Mouse (Mus musculus): Measurements from ENCODE around the gene Mcm8.

Mcm8 gene

DNA sequence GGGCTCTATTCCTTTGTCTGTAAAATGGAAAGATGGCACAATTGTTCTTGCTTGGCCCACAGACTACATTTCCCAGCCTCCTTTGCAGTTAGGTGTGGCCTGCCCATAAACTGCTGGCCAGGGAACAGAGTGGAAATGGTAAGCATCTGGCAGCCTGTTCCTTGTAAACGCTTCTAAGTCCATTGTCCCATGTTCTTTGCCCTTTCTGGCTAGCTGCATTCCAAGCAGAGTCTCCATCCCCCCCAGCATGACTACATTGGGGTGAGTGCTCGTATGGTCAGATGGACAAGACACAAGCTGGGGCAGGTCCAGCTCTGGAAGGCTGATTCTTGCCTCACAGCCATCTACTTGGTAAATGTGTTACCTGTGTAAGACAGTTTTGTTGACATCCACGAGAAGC lies 55.7 kb downstream of the Mcm8 start:
- DNase-seq (ENCODE audit: inconsistent ontology term), result no peak

DNA sequence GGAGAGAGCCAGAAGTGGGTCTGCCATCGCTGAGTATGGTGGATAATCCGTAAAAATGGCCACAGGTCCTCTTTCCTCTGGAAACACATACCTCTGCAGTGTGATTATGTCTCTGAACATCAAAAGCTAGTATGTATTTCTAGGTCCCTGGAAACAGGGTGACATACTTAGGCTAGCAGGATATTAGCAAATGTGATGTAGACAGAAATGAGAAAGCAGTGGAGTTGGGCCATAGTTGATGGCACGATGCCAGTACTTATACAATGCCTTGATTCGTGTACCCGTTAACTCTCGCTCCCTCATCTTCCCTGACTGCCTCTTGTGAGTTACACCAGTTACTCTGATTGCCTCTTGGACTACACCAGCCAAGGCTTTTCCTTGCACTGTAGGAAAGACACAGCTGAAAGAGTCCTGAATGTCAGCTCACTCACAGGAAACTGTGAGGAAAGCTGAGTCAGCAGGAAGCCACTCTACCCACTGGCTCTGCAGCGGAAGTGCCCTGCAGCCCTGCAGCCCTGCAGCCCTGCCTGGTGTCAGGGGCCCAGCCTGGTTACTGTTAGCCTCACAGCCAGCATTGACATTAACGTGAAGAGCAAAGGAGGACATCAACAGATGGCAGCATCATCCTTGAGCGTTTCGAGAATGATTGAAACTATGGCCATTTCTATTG lies 57.9 kb downstream of the Mcm8 start:
- no peak for DNase-seq (ENCODE audit: inconsistent ontology term)

DNA sequence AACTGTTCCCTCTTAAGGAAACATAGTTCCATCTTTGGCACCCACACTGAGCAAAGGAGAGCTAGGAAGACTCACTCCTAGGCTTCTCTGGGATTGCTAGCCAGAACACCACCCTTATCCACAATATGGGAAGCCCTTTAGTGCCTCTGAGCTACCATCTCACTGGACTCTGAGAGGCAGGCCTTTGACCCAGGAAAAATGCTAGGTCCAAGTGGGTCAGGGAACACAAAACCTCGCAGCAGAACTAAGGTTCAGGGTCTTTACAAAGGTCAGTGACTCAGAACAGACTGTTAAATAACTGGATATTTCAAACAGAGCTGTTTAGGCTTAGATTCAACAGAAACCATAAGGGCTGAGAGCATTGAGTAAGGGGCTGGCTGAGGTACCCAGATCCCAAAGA lies 61.0 kb downstream of the Mcm8 start:
- DNase-seq (ENCODE audit: inconsistent ontology term), result no peak

DNA sequence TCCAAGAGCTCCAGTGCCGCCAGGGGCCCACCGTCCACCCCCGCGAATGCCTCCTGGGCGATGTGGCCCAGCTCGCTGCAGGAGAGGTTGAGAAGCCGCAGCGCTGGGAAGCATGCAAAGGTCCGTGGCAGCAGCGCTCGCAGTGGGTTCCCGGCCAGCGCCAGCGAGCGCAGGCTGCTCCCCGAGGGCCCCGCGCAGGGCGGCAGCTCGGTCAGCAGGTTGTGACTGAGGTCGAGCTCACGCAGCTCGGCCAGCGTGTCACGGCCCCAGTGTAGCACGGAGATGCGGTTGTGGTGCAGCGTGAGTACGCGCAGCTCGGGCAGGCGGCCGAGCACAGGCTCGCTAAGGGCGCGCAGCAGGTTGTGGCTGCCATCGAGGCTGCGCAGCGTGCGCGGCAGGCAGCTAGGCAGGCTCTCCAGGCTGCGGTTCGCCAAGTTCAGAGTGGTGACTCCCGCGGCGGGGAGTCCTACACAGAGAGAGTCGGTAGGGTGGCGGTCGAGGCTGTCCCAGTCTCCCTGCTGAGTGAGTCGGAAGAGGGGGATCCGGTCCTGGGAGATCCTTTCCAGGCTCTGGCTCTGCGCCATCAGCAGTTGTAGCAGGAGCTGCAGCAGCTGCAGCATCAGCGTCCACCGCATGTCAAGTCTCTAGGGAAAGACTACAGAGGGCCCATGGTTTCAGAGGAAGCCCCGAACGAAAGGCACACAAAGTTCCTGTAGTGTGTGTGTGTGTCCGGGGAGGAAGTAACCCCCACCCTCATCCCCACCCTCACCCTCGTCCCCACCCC lies 63.5 kb downstream of the Mcm8 start:
- peak; percentile 51 for DNase-seq (ENCODE audit: inconsistent ontology term)

DNA sequence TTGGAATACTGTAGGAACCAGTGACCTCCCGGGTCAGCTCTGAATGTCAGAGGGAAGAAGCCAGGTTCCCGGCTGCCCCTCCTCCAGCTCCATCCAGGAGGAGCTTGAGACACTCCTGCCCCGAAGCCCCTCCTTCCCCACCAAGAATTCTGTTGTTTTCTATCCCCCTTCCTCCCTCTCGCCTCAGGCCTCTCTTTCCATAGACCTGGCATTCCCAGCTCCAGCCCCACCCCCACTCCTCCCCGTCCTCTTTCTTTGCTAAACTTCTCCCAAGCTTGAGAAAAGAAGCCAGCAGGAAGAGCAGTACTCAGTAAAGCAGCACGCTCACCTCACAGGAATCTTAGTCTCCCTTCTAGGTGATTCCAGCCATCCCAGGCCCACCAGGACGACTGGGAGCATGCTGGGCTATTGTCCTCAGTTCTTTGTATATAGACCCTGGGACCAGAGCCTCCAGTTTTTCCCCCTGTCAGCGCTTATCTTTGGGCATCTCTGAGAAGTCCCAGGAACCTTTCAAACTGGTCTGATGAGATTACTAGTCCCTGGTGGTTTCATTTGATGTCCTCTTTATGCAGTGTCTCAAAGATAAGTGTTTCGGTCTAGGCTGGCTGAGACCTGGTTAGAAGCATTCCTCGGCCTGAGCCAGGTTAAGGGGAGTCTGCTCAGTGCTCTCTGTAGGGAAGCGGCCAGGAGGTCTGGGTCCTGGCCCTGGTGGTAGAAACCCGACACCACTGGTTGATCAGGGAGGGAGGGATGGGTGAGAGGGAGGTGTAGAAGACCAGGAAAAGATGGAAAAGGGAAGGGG lies 65.1 kb downstream of the Mcm8 start, which contains the start of gene Lrrn4:
Gene Lrrn4 (minus strand): TSS at position 48 of the 802 bp plus-strand sequence.
- DNase-seq (ENCODE audit: inconsistent ontology term), result no peak

DNA sequence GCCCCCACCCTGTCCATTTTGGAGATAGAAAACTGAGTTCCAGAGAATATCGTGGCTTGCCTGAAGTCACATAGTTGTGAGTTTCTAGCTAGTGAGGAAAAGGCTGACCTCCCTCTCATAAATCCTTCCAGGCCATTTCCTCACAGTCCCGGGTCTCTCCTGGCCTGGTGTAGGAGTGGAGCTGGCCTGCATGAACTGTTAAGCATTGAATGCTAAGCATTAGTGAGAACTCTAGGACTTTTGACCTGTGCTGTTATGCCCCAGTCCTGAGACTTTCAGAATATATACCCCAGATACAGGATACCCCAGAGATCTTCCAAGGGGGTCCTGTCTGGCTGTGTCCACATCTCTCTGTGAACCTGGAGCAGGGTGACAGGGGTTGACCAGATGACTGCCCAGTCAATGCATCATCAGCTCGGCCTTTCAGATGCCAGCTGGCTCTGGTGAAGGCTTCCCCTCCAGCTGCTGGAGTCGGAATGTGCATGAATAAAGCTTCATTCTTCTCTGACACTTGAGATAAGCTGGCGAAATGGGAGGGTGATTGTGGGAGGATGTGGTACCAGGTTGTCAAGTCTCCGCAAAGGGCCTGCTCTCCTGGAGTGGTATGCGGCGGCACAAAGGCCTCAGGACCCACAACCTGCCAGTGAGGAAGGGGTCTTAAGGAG lies 68.5 kb downstream of the Mcm8 start:
- DNase-seq (ENCODE audit: inconsistent ontology term), result no peak

DNA sequence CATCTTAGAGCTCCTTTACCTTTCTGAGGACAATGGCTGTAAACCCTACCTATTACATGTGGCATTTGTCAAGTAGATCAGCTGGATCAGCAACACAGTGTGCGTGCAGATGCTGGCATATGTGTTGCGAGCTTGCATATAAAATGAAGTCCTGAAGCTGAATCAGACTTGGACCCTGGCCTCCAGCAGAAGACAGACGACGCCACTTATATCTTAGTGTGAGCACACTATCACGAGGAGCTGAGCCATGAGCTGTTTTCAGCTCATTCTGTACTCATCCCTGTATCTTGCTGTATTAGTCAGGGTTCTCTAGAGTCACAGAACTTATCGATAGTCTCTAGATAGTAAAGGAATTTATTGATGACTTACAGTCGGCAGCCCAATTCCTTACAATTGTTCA lies 69.4 kb downstream of the Mcm8 start:
- DNase-seq (ENCODE audit: inconsistent ontology term), result no peak

Measured in Muller cell, postnatal 12 days (primary cell).